Mouse (Mus musculus) forebrain, embryonic 11.5 days (tissue): Measurements from ENCODE around the gene Ntn5. TPM values are rescaled to one million over a fixed set of nuclear protein-coding genes. Genes with fewer than 3 reads are reported as not detected.
A peak's percentile ranks its signal among the peaks of the same experiment; 100 is the strongest.

Source experiments
- ATAC-seq: fragments of 200-750 bp; cut with Nextera tagmentation; replicated peaks from 2 replicates; pipeline ENCODE4 v1.8.0; 2017; ENCODE audit warnings: moderate TSS enrichment; ENCODE audit not compliant: low FRiP score
- DNase-seq: peaks from one replicate; pipeline ENCODE4 v3.0.0-alpha.2; 2017; ENCODE audit warnings: low spot score
- H3K27ac ChIP-seq: fragments of 300-500 bp; sonication (generic); 2 replicates; pipeline ENCODE4 v1.5.1; 2014; ENCODE audit warnings: low read depth, low read length
- H3K27me3 ChIP-seq: fragments of 300-500 bp; sonication (generic); 2 replicates; pipeline ENCODE4 v1.6.1; 2014; ENCODE audit warnings: mild to moderate bottlenecking, low read length, mixed read lengths; ENCODE audit not compliant: control insufficient read depth, insufficient read depth
- H3K36me3 ChIP-seq: fragments of 300-500 bp; sonication (generic); 2 replicates; pipeline ENCODE4 v1.6.1; 2014; ENCODE audit warnings: mild to moderate bottlenecking, low read length, moderate library complexity, mixed read lengths; ENCODE audit not compliant: control insufficient read depth, insufficient read depth
- H3K4me1 ChIP-seq: fragments of 300-500 bp; sonication (generic); replicated peaks from 2 replicates; pipeline ENCODE4 v1.6.1; 2014; ENCODE audit warnings: low read length, mixed read lengths; ENCODE audit not compliant: control insufficient read depth, insufficient read depth
- H3K4me2 ChIP-seq: fragments of 300-500 bp; sonication (generic); 2 replicates; pipeline ENCODE4 v1.6.1; 2014; ENCODE audit warnings: low read depth, mild to moderate bottlenecking, low read length, moderate library complexity, mixed read lengths; ENCODE audit not compliant: severe bottlenecking
- H3K4me3 ChIP-seq: fragments of 300-500 bp; sonication (generic); 2 replicates; pipeline ENCODE4 v1.5.1; 2014; ENCODE audit warnings: low read depth, low read length
- H3K9ac ChIP-seq: fragments of 300-500 bp; sonication (generic); 2 replicates; pipeline ENCODE4 v1.6.1; 2014; ENCODE audit warnings: low read length
- H3K9me3 ChIP-seq: fragments of 300-500 bp; sonication (generic); 2 replicates; pipeline ENCODE4 v1.6.1; 2016; ENCODE audit warnings: low read length, mixed read lengths; ENCODE audit not compliant: control insufficient read depth
- WGBS: fragments of 180-500 bp; shearing (Covaris S2); extraction: QIAGEN DNeasy Blood & Tissue Kit; methylation state at CpG from one replicate; pipeline ENCODE4 v1.1.7; 2014; 5-methylcytosine and 5-hydroxymethylcytosine counted together
- polyA plus RNA-seq: library from polyadenylated mRNA; unstranded; fragments of >200 nt; fragmentation: Nextera tagmentation; extraction: Ambion mirVana; gene quantifications from 2 replicates; pipeline ENCODE4 v1.2.1, GENCODE M21; 2014

The Ntn5 gene
- polyA plus RNA-seq, 1 experiment from 2014 or later: 0.41 TPM

DNA sequence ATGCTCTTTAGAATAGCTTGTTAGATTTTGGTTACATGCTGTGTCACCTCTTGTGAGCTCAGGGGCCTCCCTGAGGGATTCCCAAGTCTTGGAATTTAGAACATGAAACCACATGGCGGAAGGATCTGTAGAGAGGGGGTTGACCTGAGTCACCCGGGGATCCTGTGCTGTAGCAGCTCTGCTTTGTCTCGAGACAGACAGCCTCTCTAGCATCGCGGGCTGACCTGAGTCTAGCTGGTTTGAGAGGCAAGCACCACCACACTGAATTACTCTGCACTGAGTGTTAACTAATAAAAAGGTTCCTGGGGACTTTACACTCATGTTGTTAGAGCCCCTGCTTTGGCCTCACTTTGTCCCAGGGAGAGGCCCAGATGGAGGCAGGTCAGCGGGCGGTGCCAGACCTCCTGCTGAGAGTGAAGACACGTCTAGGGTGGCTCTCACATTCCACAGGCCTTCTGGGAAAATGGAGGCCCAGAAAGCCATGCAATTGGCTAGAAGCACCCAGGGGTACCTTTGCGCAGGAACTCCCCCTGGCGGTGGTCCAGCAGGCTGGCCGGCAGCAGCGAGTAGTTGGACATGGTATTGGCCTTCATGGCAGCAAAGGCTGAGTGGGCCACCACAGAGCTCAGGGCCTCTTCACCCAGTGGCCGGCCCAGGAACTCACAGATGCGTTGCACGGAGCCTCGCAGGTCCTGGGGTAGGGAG lies 47.1 kb downstream of the Ntn5 start:
- 19% methylated on average over 16 of the region's 16 CpGs for WGBS
- Histone ChIP-seq H3K9me3 (no peaks in the 10 kb centered on the region), H3K4me1 (no peaks in the 10 kb centered on the region), H3K27ac (no peak overlapping the region), H3K4me3 (no peak overlapping the region), H3K27me3 (no peaks in the 10 kb centered on the region), H3K36me3 (no peaks in the 10 kb centered on the region; the same call in 1 of the 2 replicates), H3K4me2 (no peak overlapping the region), H3K9ac (no peak overlapping the region)
- ATAC-seq (peak; percentile 55), DNase-seq (peak; percentile 88)

DNA sequence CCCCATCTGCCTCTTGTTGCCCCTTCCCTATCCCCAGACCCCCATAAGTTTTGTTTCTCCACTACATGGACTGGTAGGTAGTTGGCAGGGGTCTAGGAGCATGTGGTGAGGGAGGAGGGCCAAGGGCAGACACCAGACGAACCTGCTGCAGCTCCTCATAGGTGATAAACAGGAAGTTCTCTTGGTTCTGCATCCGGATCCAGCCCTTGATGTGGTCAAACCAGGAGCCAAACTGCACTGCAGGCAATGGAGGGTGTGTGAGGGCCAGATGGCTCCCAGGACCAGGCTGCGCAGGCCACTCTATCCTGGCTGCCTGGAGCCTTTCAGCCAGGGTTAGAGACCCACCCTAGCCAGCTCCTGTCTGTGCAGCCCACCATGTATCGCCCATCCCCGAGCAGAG lies 49.7 kb downstream of the Ntn5 start:
- Histone ChIP-seq H3K27me3 (no peaks in the 10 kb centered on the region), H3K9me3 (no peaks in the 10 kb centered on the region), H3K4me2 (no peak overlapping the region), H3K27ac (no peak overlapping the region), H3K36me3 (no peaks in the 10 kb centered on the region), H3K4me1 (no peaks in the 10 kb centered on the region), H3K9ac (no peak overlapping the region), H3K4me3 (no peak overlapping the region)
- ATAC-seq (no peak), DNase-seq (no peak)
- 80% methylated on average over 5 of the region's 5 CpGs for WGBS

DNA sequence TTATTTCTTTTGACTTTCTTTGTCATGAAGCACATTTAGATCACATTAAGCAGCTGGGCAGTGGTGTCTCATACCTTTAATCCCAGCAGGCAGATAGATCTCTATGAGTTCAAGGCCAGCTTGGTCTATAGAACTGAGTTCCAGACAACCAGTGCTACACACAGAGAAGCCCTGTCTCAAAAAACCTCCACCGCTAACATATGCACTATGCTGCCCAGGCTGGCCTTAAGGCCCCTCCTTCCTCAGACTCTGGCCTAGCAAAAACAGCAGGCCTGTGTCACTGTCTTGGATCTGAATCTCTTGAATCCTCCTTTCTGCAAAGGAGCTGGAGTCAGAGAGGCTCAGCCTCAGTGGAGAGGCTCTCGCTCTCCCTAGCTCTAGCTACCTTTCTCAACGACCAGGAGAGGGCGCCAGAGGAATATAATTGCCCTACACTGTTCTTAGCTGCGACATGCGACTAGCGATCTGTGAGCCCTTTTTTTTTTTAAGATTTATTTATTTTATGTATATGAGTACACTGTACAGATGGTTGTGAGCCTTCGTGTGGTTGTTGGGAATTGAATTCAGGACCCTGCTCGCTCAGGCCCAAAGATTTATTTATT lies 55.4 kb downstream of the Ntn5 start:
- H3K4me3 ChIP-seq: no peak overlapping the region
- H3K27me3 ChIP-seq: no peaks in the 10 kb centered on the region
- ATAC-seq (peak; percentile 82), DNase-seq (peak; percentile 92)
- H3K4me1 ChIP-seq: no peaks in the 10 kb centered on the region
- no peak overlapping the region for H3K9ac ChIP-seq
- 8% methylated on average over 9 of the region's 9 CpGs for WGBS
- no peaks in the 10 kb centered on the region for H3K9me3 ChIP-seq
- H3K27ac ChIP-seq: no peak overlapping the region
- no peaks in the 10 kb centered on the region for H3K36me3 ChIP-seq
- H3K4me2 ChIP-seq: no peak overlapping the region

DNA sequence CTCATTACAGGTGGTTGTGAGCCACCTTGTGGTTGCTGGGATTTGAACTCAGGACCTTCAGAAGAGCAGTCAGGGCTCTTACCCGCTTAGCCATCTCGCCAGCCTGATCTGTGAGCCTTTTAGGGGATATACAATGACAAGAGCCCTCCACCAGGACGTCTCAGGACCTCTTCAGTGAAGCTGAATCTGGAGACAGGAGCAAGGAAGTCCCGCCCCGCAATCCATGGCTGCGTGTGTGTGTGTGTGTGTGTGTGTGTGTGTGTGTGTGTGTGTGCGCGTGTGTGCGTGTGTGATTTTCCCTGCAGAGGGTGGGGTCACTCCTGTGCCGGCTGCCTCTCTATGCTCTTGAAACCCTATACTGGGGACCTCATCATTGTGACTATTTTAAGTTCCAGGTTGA lies 56.0 kb downstream of the Ntn5 start:
- DNase-seq (no peak), ATAC-seq (no peak)
- no peak overlapping the region for H3K9ac ChIP-seq
- 63% methylated on average over 10 of the region's 10 CpGs for WGBS
- H3K9me3 ChIP-seq: no peaks in the 10 kb centered on the region
- H3K4me2 ChIP-seq: no peak overlapping the region
- no peak overlapping the region for H3K4me3 ChIP-seq
- no peak overlapping the region for H3K27ac ChIP-seq
- no peaks in the 10 kb centered on the region for H3K36me3 ChIP-seq
- no peaks in the 10 kb centered on the region for H3K27me3 ChIP-seq
- H3K4me1 ChIP-seq: no peaks in the 10 kb centered on the region

DNA sequence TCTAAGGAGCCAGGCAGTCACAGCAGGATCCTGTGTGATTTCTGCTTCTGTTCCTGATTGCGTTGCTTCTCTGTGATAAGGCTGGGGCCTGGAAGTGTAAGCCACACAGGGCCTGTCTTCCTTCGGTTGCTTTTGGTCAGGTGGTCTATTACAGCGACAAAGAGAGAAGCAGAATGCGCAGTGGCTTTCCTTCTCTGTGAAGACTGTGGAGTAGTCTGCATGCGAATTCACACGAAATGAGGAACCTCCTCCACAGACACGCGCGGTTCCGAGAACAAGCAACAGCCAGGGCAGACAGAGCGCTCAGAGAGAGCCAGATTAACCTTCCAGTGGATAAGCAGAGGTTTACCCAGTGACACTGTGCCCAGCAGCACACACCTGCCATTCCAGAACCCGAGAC lies 57.5 kb downstream of the Ntn5 start:
- no peak overlapping the region for H3K4me3 ChIP-seq
- H3K4me2 ChIP-seq: no peak overlapping the region
- H3K27me3 ChIP-seq: no peaks in the 10 kb centered on the region
- 86% methylated on average over 12 of the region's 12 CpGs for WGBS
- DNase-seq: no peak
- H3K27ac ChIP-seq: no peak overlapping the region
- ATAC-seq: no peak
- H3K36me3 ChIP-seq: no peaks in the 10 kb centered on the region
- H3K4me1 ChIP-seq: no peaks in the 10 kb centered on the region
- H3K9ac ChIP-seq: no peak overlapping the region
- H3K9me3 ChIP-seq: no peaks in the 10 kb centered on the region

DNA sequence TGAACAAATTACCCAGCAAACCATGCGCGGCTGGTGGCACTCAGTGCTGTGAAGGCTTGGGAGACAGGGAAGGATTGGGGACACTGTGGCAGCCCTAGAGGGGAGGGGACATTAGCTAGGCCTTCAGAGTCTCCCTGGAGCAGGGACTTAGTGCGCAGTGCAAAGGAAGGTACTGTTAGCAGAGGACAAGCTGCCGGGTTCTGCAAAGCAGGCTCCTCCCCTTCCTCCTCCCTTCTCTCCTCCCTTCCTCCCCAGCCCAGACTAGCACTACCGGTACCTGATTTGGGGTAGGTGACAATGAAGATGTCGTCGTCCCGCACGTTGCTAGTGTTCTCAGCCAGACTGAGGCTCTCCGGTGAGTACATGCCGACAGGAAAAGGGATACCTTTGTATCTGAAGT lies 58.0 kb downstream of the Ntn5 start:
- DNase-seq (no peak), ATAC-seq (no peak)
- no peaks in the 10 kb centered on the region for H3K9me3 ChIP-seq
- H3K27ac ChIP-seq: no peak overlapping the region
- no peaks in the 10 kb centered on the region for H3K4me1 ChIP-seq
- 40% methylated on average over 11 of the region's 11 CpGs for WGBS
- H3K4me2 ChIP-seq: no peak overlapping the region
- no peak overlapping the region for H3K9ac ChIP-seq
- no peak overlapping the region for H3K4me3 ChIP-seq
- H3K27me3 ChIP-seq: no peaks in the 10 kb centered on the region
- no peaks in the 10 kb centered on the region for H3K36me3 ChIP-seq

DNA sequence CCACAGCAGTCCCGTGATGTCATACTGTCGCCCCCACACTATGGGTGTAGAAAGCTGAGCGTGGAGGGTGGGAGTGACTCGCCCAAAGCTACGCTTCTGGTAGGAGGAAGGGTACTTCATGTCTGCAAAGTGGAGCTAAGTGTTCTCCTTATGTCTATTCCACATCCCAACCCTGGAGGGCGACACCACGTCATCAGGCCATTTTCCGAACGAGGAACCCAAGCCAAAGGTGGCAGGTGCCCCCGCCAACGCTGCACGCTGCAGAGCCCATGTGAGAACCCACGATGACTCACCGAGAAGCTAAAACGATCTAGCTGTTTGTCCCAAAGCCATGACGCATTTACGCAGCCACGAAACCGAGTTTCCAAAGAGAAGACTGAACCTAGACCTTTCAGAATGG lies 58.5 kb downstream of the Ntn5 start:
- DNase-seq: no peak
- Histone ChIP-seq H3K27me3 (no peaks in the 10 kb centered on the region), H3K9ac (no peak overlapping the region), H3K9me3 (no peaks in the 10 kb centered on the region), H3K36me3 (no peaks in the 10 kb centered on the region), H3K4me3 (no peak overlapping the region), H3K27ac (no peak overlapping the region), H3K4me1 (no peaks in the 10 kb centered on the region), H3K4me2 (no peak overlapping the region)
- ATAC-seq: no peak
- WGBS: 33% methylated on average over 19 of the region's 19 CpGs
